Mouse (Mus musculus) brain, embryonic 14.5 days (tissue): ENCODE results near the gene Cd209a. TPM values are rescaled to one million over a fixed set of nuclear protein-coding genes. Genes with fewer than 3 reads are reported as not detected.

Experiments
- DNase-seq: peaks from one replicate; pipeline ENCODE4 v3.0.0-alpha.2; 2011; ENCODE audit warnings: low read depth
- CTCF ChIP-seq: fragments of 200-500 bp; IDR thresholded peaks from 2 replicates; pipeline ENCODE4 v1.5.1; 2012; ENCODE audit warnings: inconsistent platforms, mild to moderate bottlenecking, moderate library complexity, borderline replicate concordance; ENCODE audit not compliant: insufficient read depth, insufficient read length; ENCODE audit errors: extremely low read depth
- POLR2A ChIP-seq: fragments of 200-500 bp; IDR thresholded peaks from 2 replicates; pipeline ENCODE4 v1.6.1; 2012; ENCODE audit warnings: mild to moderate bottlenecking, inconsistent platforms, borderline replicate concordance; ENCODE audit not compliant: poor library complexity, insufficient read depth, insufficient read length, severe bottlenecking; ENCODE audit errors: extremely low read depth
- polyA plus RNA-seq: library from polyadenylated mRNA; depleted of rRNA; stranded (reverse); fragments of >200 nt; gene quantifications from 2 replicates; pipeline ENCODE4 v1.2.3, GENCODE M21; 2012; rRNA removed

The Cd209a gene
- polyA plus RNA-seq, 1 experiment: 0.12 TPM

- TF ChIP-seq CTCF: no peak
- no peak for TF ChIP-seq POLR2A
- DNase-seq: no peak
These were observed 47.3 kb downstream of the Cd209a start for GRCm38 (mm10) chr8:3701491-3701890.

GRCm38 (mm10) chr8:3694121-3694520 lies 54.7 kb downstream of the Cd209a start, which contains the start of gene Fcer2a:
Fcer2a (minus strand) TSS chr8:3694175.
- DNase-seq: no peak
- TF ChIP-seq POLR2A (no peak), CTCF (no peak)

Other genes starting within 250 kb of the Cd209a start
- 230 and 313 TPM in 2 replicates for gene Mcoln1, start 248.5 kb downstream of the Cd209a start, polyA plus RNA-seq
- 46.2 and 54.9 TPM in 2 replicates for gene Pnpla6, start 233.6 kb downstream of the Cd209a start, polyA plus RNA-seq
- gene C330021F23Rik, start 181.0 kb downstream of the Cd209a start, polyA plus RNA-seq: 0.72 and 1.1 TPM in 2 replicates
- 58.4 and 86.3 TPM in 2 replicates for gene Camsap3, start 161.7 kb downstream of the Cd209a start, polyA plus RNA-seq
- 69.0 and 93.1 TPM in 2 replicates for gene Xab2, start 127.7 kb downstream of the Cd209a start, polyA plus RNA-seq
- 36.1 and 41.5 TPM in 2 replicates for gene Pet100, start 127.4 kb downstream of the Cd209a start, polyA plus RNA-seq
- 1.0 and 2.5 TPM in 2 replicates for gene Pcp2, start 123.4 kb downstream of the Cd209a start, polyA plus RNA-seq
- 117 and 254 TPM in 2 replicates for gene Stxbp2, start 118.0 kb downstream of the Cd209a start, polyA plus RNA-seq
- 0.34 and 0.52 TPM in 2 replicates for gene Retn, start 93.2 kb downstream of the Cd209a start, polyA plus RNA-seq
- gene Mcemp1, start 83.2 kb downstream of the Cd209a start, polyA plus RNA-seq: 0.11 and 0.29 TPM in 2 replicates
- gene Fcor, start 76.6 kb downstream of the Cd209a start, polyA plus RNA-seq: 6.8 and 11.7 TPM in 2 replicates
- 57.5 and 60.9 TPM in 2 replicates for gene Trappc5, start 72.7 kb downstream of the Cd209a start, polyA plus RNA-seq
- not detected in 2 replicates for gene Fcer2a, start 54.8 kb downstream of the Cd209a start, polyA plus RNA-seq
- not detected in 2 replicates for gene Clec4g, start 28.3 kb downstream of the Cd209a start, polyA plus RNA-seq
- not detected in 2 replicates for gene Cd209e, start 105.3 kb upstream of the Cd209a start, polyA plus RNA-seq
- not detected in 2 replicates for gene Cd209d, start 129.6 kb upstream of the Cd209a start, polyA plus RNA-seq
- not detected in 2 replicates for gene Cd209b, start 177.9 kb upstream of the Cd209a start, polyA plus RNA-seq
- 0.05 and 0.15 TPM in 2 replicates for gene Cd209c, start 205.8 kb upstream of the Cd209a start, polyA plus RNA-seq